Comparison of ENCODE assay signal across 26 mouse cellular contexts in genomic region chr4:84661341-84661740, GRCm38 (mm10). TPM values are rescaled to one million over a fixed set of nuclear protein-coding genes. Genes with fewer than 3 reads are reported as not detected.
"Had no signal": no experiment of that assay in that cellular context is flagged by ENCODE, and none has a peak within 500 bp of the region (broad histone marks: within the 10 kb centered on the region; RNA-seq: fewer than 3 reads in every experiment).

No protein-coding gene starts in this region.

- H3K27me3 ChIP-seq: heart, embryonic 13.5 days; heart, embryonic 15.5 days; hindbrain, embryonic 15.5 days; kidney, embryonic 15.5 days; limb, embryonic 12.5 days; liver, embryonic 13.5 days; liver, embryonic 15.5 days had no signal

- DNase-seq: gastrocnemius, postnatal 14 days; heart, adult 18-20 months; heart, postnatal 14 days; heart, postnatal 36 days; kidney, adult 11 months; kidney, adult 2 months; kidney, adult 9 months; kidney, postnatal 14 days; kidney, postnatal 36 days; layer of hippocampus, adult 9-11 months; layer of hippocampus, postnatal 36 days; liver; liver, embryonic 13.5 days had no signal

- H3K36me3 ChIP-seq: heart, embryonic 10.5 days; heart, embryonic 13.5 days; heart, embryonic 15.5 days; hindbrain, embryonic 13.5 days; hindbrain, embryonic 15.5 days; kidney, embryonic 15.5 days; limb, embryonic 10.5 days; limb, embryonic 12.5 days; liver, embryonic 13.5 days; liver, embryonic 15.5 days had no signal

- H3K27ac ChIP-seq: heart, embryonic 10.5 days; heart, embryonic 13.5 days; heart, embryonic 15.5 days; hindbrain, embryonic 13.5 days; hindbrain, embryonic 15.5 days; hindbrain, postnatal 0 days; kidney, embryonic 15.5 days; kidney, postnatal 0 days; limb, embryonic 10.5 days; limb, embryonic 12.5 days; liver, embryonic 13.5 days; liver, embryonic 15.5 days had no signal

- H3K4me1 ChIP-seq: heart, embryonic 10.5 days; heart, embryonic 13.5 days; heart, embryonic 15.5 days; hindbrain, embryonic 13.5 days; hindbrain, embryonic 15.5 days; kidney, embryonic 15.5 days; liver, embryonic 13.5 days; liver, embryonic 15.5 days had no signal

- H3K4me3 ChIP-seq: heart, embryonic 10.5 days; heart, embryonic 13.5 days; heart, embryonic 15.5 days; hindbrain, embryonic 13.5 days; hindbrain, embryonic 15.5 days; kidney, embryonic 15.5 days; limb, embryonic 10.5 days; limb, embryonic 12.5 days; liver, embryonic 13.5 days; liver, embryonic 15.5 days had no signal

- H3K9ac ChIP-seq: heart, embryonic 13.5 days; heart, embryonic 15.5 days; hindbrain, embryonic 13.5 days; hindbrain, embryonic 15.5 days; kidney, embryonic 15.5 days; limb, embryonic 12.5 days; liver, embryonic 13.5 days; liver, embryonic 15.5 days had no signal

- H3K9me3 ChIP-seq: heart, embryonic 10.5 days; heart, embryonic 13.5 days; heart, embryonic 15.5 days; hindbrain, embryonic 13.5 days; hindbrain, embryonic 15.5 days; kidney, embryonic 15.5 days; limb, embryonic 10.5 days; limb, embryonic 12.5 days; liver, embryonic 13.5 days; liver, embryonic 15.5 days had no signal

RNA-seq across cellular contexts. Expression of gene Bnc2, which starts 13.7 kb away (rescaled TPM):
- total RNA-seq: granulocyte monocyte progenitor cell, adult 5-6 weeks; hematopoietic stem cell, adult 5-6 weeks had no signal
